Mouse (Mus musculus) testis, adult 2 months (tissue): ENCODE data around the gene Gm1673. TPM values are rescaled to one million over a fixed set of nuclear protein-coding genes. Genes with fewer than 3 reads are reported as not detected.

ENCODE experiments used
- H3K27ac ChIP-seq: fragments of 200-500 bp; 2 replicates; pipeline ENCODE4 v1.5.1; 2012; ENCODE audit warnings: low read depth, low read length; ENCODE audit not compliant: control insufficient read depth, insufficient read depth
- H3K27me3 ChIP-seq: fragments of 200-500 bp; 2 replicates; pipeline ENCODE4 v1.6.1; 2012; ENCODE audit warnings: mild to moderate bottlenecking, low read length, moderate library complexity; ENCODE audit not compliant: control insufficient read depth, insufficient read depth
- H3K36me3 ChIP-seq: fragments of 200-500 bp; 2 replicates; pipeline ENCODE4 v1.6.1; 2012; ENCODE audit warnings: mild to moderate bottlenecking, low read length; ENCODE audit not compliant: control insufficient read depth, insufficient read depth
- H3K4me1 ChIP-seq: fragments of 200-500 bp; 2 replicates; pipeline ENCODE4 v1.6.1; 2012; ENCODE audit warnings: low read length; ENCODE audit not compliant: control insufficient read depth, insufficient read depth
- H3K4me3 ChIP-seq: fragments of 200-500 bp; 2 replicates; pipeline ENCODE4 v1.5.1; 2012; ENCODE audit warnings: low read depth, mild to moderate bottlenecking, low read length, moderate library complexity, mixed read lengths; ENCODE audit not compliant: control insufficient read depth
- CTCF ChIP-seq: fragments of 200-500 bp; IDR thresholded peaks from 2 replicates; pipeline ENCODE4 v1.5.1; 2012; ENCODE audit warnings: low read depth, mild to moderate bottlenecking, inconsistent platforms, low read length, moderate library complexity; ENCODE audit not compliant: control insufficient read depth, insufficient read depth, insufficient replicate concordance
- POLR2A ChIP-seq: fragments of 200-500 bp; IDR thresholded peaks from 2 replicates; pipeline ENCODE4 v1.6.1; 2012; ENCODE audit warnings: low read depth, mild to moderate bottlenecking, inconsistent platforms, low read length, moderate library complexity; ENCODE audit not compliant: control insufficient read depth
- polyA plus RNA-seq: library from polyadenylated mRNA; depleted of rRNA; stranded (reverse); fragments of >200 nt; gene quantifications from 2 replicates; pipeline ENCODE4 v1.2.3, GENCODE M21; 2012

The Gm1673 gene
- polyA plus RNA-seq, 1 experiment = 154 TPM

DNA sequence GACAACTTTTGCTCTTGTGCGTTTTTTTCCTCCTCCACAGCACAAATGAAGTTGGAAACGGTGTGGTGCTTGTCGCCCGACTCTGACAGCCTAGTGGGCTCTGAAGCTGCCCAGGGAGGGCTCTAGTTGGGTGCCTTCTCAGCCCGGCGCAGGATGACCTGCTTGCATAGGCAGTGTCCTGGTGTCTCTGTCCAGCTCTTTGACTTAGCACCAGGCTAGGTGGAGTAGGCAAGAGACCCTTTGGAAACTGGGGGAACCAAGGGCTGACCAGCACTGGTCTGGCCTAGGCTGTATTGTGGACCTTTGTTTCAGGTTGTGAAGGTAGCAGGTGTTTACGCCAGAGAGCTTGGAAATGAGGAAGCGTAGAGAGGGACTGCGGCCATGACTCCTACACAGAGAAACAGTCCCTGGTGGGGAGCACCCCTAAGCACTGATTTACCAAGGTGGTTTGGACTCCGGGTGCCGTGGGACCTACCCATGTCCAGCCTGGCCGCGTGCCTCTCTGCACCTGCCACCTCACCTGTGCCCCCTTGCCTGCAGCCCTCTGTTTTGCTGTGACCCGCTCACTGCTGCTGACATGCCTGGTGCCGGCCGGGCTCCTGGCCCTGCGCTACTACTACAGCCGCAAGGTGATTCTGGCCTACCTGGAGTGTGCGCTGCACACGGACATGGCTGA lies 14.7 kb downstream of the Gm1673 start:
- Histone ChIP-seq H3K4me1 (peaks cover 25% of the 10 kb centered on the region), H3K27ac (no peak overlapping the region), H3K27me3 (no peaks in the 10 kb centered on the region), H3K4me3 (no peak overlapping the region), H3K36me3 (no peaks in the 10 kb centered on the region)
- no peak for TF ChIP-seq CTCF
- TF ChIP-seq POLR2A = no peak

DNA sequence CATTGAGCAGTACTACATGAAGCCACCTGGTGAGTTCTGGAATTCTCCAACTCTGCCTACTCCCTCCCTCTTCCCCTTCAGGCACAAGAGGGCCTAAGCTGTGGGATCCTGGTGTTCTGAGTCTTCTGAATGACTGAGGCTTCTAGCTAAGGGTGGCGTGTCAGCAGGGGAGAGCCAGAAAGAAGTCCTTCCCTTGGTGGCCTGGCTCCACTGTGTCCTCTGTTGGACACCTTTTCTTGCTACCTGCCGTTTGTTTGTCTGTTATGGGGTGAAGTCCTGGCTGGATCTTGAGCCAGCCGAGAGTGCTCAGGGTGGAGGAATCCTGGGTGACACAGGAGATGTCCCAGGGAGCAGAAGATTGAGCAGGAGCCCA lies 15.3 kb downstream of the Gm1673 start:
- Histone ChIP-seq H3K36me3 (no peaks in the 10 kb centered on the region), H3K27ac (no peak overlapping the region), H3K27me3 (no peaks in the 10 kb centered on the region), H3K4me3 (no peak overlapping the region), H3K4me1 (peaks cover 25% of the 10 kb centered on the region)
- no peak for TF ChIP-seq CTCF
- no peak for TF ChIP-seq POLR2A

DNA sequence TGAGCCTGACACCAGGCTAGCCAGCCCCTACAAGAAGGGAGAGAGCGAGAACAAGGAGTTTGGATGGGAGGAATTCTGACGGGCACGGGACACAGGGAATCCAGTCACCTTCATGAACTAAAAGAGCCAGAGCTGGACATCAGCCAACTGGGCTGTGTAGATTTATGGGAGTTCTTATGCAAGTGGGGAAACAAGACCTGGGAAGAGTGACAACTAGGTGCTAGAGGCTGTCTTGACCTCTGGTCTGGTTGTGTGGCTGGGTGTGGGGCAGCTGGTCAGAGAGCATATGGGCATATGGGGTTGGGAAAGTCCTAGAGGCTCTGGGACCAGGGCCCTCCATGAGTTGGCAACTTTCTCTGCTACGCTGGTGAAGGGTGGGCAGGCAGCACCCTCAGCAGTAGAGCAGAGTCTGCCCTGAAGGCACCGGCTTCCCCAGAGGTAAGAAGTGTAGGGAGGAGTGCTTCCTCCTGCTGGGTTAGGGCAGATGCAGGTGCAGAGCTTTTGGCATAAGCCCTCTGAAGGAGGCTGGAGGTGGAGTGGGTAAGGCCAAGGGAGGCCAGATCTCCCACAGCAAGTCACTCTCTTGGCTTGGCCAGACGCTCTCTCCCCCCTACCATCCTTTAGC lies 16.3 kb downstream of the Gm1673 start:
- TF ChIP-seq CTCF (no peak), POLR2A (no peak)
- Histone ChIP-seq H3K4me1 (peaks cover 25% of the 10 kb centered on the region), H3K27me3 (no peaks in the 10 kb centered on the region), H3K4me3 (no peak overlapping the region), H3K27ac (no peak overlapping the region), H3K36me3 (no peaks in the 10 kb centered on the region)

DNA sequence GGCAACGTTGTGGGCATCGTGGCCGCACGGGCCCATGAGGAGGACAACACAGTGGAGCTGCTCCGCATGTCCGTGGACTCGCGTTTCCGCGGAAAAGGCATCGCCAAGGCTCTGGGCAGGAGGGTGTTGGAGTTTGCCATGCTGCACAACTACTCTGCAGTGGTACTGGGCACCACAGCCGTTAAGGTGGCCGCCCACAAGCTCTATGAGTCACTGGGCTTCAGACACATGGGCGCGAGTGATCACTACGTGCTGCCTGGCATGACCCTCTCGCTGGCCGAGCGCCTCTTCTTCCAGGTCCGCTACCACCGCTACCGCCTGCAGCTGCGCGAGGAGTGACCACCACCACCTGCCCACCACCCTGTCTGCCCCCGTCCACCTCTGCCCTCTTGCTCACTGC lies 17.6 kb downstream of the Gm1673 start:
- Histone ChIP-seq H3K27ac (no peak overlapping the region), H3K27me3 (no peaks in the 10 kb centered on the region), H3K4me1 (peaks cover 14% of the 10 kb centered on the region), H3K4me3 (no peak overlapping the region), H3K36me3 (no peaks in the 10 kb centered on the region)
- TF ChIP-seq CTCF (no peak), POLR2A (no peak)

DNA sequence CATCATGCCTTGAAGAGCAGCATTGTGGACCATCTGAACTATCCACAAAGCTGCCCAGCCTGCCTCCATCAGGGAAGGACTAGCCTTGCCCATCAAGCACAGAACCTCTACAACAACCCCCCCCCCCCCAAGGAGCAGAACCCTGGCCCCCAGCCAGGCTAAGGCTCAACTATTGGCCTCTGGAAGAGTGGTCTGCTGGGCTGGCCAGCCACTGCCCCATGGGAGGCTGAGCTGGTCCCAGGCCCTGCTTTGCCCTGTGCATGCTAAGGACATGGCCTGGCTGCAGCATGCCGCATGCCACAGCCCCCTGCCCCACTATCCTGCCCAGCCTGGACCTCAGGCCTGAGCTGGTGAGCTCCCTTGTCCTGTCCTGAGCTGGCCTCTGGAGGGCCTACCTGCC lies 18.2 kb downstream of the Gm1673 start:
- Histone ChIP-seq H3K27me3 (no peaks in the 10 kb centered on the region), H3K4me3 (no peak overlapping the region)
- TF ChIP-seq CTCF = no peak
- TF ChIP-seq POLR2A = no peak

DNA sequence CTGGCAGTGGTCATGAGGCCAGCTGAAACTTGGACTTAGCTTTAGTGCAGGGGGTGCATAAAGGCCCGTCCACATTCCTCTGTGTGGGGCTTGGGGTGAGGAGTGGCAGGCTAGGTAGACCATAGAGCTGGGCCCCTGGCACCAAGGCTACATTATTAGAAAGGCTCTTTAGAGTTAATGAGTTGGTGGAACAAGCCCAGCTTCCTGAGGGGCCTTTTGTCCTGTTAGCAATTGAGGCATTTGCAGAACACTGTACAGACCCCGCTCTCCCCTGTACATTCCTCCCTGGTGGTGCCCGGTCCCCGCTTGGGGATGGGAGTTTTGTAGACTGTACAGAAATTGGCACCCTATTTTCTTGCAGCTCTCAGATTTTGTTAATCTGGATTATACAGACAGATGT lies 19.4 kb downstream of the Gm1673 start:
- no peaks in the 10 kb centered on the region; the same call in 1 of the 2 replicates for H3K4me1 ChIP-seq
- H3K4me3 ChIP-seq = no peak overlapping the region
- H3K27me3 ChIP-seq = no peaks in the 10 kb centered on the region
- H3K36me3 ChIP-seq = no peaks in the 10 kb centered on the region
- no peak for TF ChIP-seq CTCF
- no peak overlapping the region for H3K27ac ChIP-seq

More for the DNA sequence above, 18.2 kb downstream of the Gm1673 start:
- Histone ChIP-seq H3K4me1 (peaks cover 8% of the 10 kb centered on the region), H3K27ac (no peak overlapping the region), H3K36me3 (no peaks in the 10 kb centered on the region)

DNA sequence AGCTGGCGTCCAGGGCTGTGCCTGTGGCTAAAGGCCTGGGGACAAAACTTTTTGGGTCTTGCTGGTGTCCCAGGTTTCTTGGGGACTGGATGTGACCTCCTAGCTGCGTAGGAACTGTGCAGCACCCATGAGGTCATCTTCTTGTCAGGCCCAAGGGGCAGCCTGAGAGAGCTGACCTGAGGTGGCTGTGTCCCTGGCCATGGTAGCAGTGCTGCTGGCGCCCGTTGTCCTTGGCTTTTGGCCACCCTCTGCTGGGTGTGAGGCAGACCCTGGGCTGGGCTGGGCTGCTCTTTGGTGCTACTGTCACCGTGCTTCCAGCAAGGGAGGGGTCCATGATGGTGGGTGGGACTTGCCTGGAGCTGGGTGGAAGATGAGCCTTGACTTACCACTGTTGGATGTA lies 21.4 kb downstream of the Gm1673 start:
- H3K36me3 ChIP-seq = no peaks in the 10 kb centered on the region
- H3K4me3 ChIP-seq = no peak overlapping the region
- no peaks in the 10 kb centered on the region for H3K27me3 ChIP-seq
- no peaks in the 10 kb centered on the region for H3K4me1 ChIP-seq
- H3K27ac ChIP-seq = no peak overlapping the region
- TF ChIP-seq CTCF (no peak), POLR2A (no peak)
